Mouse (Mus musculus) midbrain, postnatal 0 days (tissue): ENCODE measurements around the gene Etv6. TPM values are rescaled to one million over a fixed set of nuclear protein-coding genes. Genes with fewer than 3 reads are reported as not detected.

ENCODE experiments used
- ATAC-seq: fragments of 200-750 bp; cut with Nextera tagmentation; 2 replicates; pipeline ENCODE4 v1.8.0; 2017; ENCODE audit warnings: moderate number of reproducible peaks, mild to moderate bottlenecking, moderate TSS enrichment, moderate library complexity; ENCODE audit not compliant: low FRiP score
- DNase-seq: peaks from one replicate; pipeline ENCODE4 v3.0.0-alpha.2; 2015; ENCODE audit warnings: low spot score
- H3K27ac ChIP-seq: fragments of 300-500 bp; sonication (generic); 2 replicates; pipeline ENCODE4 v1.5.1; 2014; ENCODE audit warnings: low read depth, mild to moderate bottlenecking, low read length, mixed read lengths
- H3K27me3 ChIP-seq: fragments of 300-500 bp; sonication (generic); 2 replicates; pipeline ENCODE4 v1.6.1; 2014; ENCODE audit warnings: low read length, control low read depth, mixed read lengths; ENCODE audit not compliant: insufficient read depth
- H3K36me3 ChIP-seq: fragments of 300-500 bp; sonication (generic); 2 replicates; pipeline ENCODE4 v1.6.1; 2014; ENCODE audit warnings: low read length, control low read depth, mixed read lengths; ENCODE audit not compliant: insufficient read depth
- H3K4me1 ChIP-seq: fragments of 300-500 bp; sonication (generic); 2 replicates; pipeline ENCODE4 v1.6.1; 2014; ENCODE audit warnings: mild to moderate bottlenecking, control low read depth, antibody characterized with exemption, low read length, mixed read lengths; ENCODE audit not compliant: insufficient read depth
- H3K4me2 ChIP-seq: fragments of 300-500 bp; sonication (generic); 2 replicates; pipeline ENCODE4 v1.6.1; 2014; ENCODE audit warnings: low read depth, mild to moderate bottlenecking, low read length, mixed read lengths; ENCODE audit not compliant: poor library complexity, severe bottlenecking
- H3K4me3 ChIP-seq: fragments of 300-500 bp; sonication (generic); 2 replicates; pipeline ENCODE4 v1.5.1; 2014; ENCODE audit warnings: low read depth, mild to moderate bottlenecking, low read length, moderate library complexity
- H3K9ac ChIP-seq: fragments of 300-500 bp; sonication (generic); replicated peaks from 2 replicates; pipeline ENCODE4 v1.6.1; 2014; ENCODE audit warnings: mild to moderate bottlenecking, low read length, moderate library complexity, mixed read lengths; ENCODE audit not compliant: poor library complexity, severe bottlenecking
- H3K9me3 ChIP-seq: fragments of 300-500 bp; sonication (generic); 2 replicates; pipeline ENCODE4 v1.6.1; 2016; ENCODE audit warnings: low read length, control low read depth
- CTCF ChIP-seq: IDR thresholded peaks from 2 replicates; pipeline ENCODE4 v1.5.1; 2016; ENCODE audit warnings: antibody characterized with exemption, mild to moderate bottlenecking
- WGBS: fragments of 180-500 bp; shearing (Covaris S2); extraction: QIAGEN DNeasy Blood & Tissue Kit; methylation state at CpG from one replicate; pipeline ENCODE4 v1.1.7; 2014; 5-methylcytosine and 5-hydroxymethylcytosine counted together
- polyA plus RNA-seq: library from polyadenylated mRNA; unstranded; fragments of >200 nt; fragmentation: Nextera tagmentation; extraction: Ambion mirVana; gene quantifications from 2 replicates; pipeline ENCODE4 v1.2.1, GENCODE M21; 2015
- total RNA-seq: library from RNA; depleted of rRNA; stranded (reverse); fragments of >200 nt; gene quantifications from 2 replicates; pipeline ENCODE4 v1.2.3, GENCODE M21; 2014

The Etv6 gene
- total and polyA plus RNA-seq, 2 experiments from 2014 or later, result 2.9 to 7.2 TPM

- Histone ChIP-seq H3K27me3 (no peaks in the 10 kb centered on the region), H3K9ac (no peak overlapping the region), H3K4me2 (no peak overlapping the region), H3K9me3 (no peaks in the 10 kb centered on the region), H3K4me3 (no peak overlapping the region), H3K27ac (no peak overlapping the region), H3K36me3 (no peaks in the 10 kb centered on the region), H3K4me1 (no peaks in the 10 kb centered on the region)
- no peak for ATAC-seq
- DNase-seq, result no peak
- 99% methylated on average over 4 of the region's 4 CpGs for WGBS
- TF ChIP-seq CTCF, result peak; percentile 33
These were observed 205.5 kb downstream of the Etv6 start for GRCm38 (mm10) chr6:134240988-134241387.

- Histone ChIP-seq H3K4me1 (no peaks in the 10 kb centered on the region), H3K36me3 (no peaks in the 10 kb centered on the region), H3K27me3 (no peaks in the 10 kb centered on the region), H3K27ac (no peak overlapping the region), H3K9me3 (no peaks in the 10 kb centered on the region), H3K9ac (no peak overlapping the region), H3K4me2 (no peak overlapping the region), H3K4me3 (no peak overlapping the region)
- ATAC-seq, result no peak
- no peak for TF ChIP-seq CTCF
- DNase-seq, result no peak
- 51% methylated on average over 3 of the region's 3 CpGs for WGBS
These were observed 207.6 kb downstream of the Etv6 start for GRCm38 (mm10) chr6:134243119-134243518.

- Histone ChIP-seq H3K4me2 (no peak overlapping the region), H3K4me3 (no peak overlapping the region), H3K9ac (no peak overlapping the region), H3K27me3 (no peaks in the 10 kb centered on the region), H3K4me1 (no peaks in the 10 kb centered on the region), H3K36me3 (no peaks in the 10 kb centered on the region), H3K9me3 (no peaks in the 10 kb centered on the region), H3K27ac (no peak overlapping the region)
- 80% methylated on average over 4 of the region's 4 CpGs for WGBS
- no peak for TF ChIP-seq CTCF
- ATAC-seq, result no peak
- no peak for DNase-seq
These were observed 208.0 kb downstream of the Etv6 start for GRCm38 (mm10) chr6:134243546-134243945.

GRCm38 (mm10) chr6:134244071-134244470 lies 208.6 kb downstream of the Etv6 start:
- H3K27ac ChIP-seq, result no peak overlapping the region
- DNase-seq, result no peak
- 0 out of 2 replicates have a peak, but pooled peaks cover 4% of the 10 kb centered on the region for H3K36me3 ChIP-seq
- H3K9ac ChIP-seq, result no peak overlapping the region
- H3K27me3 ChIP-seq, result no peaks in the 10 kb centered on the region
- no peak overlapping the region for H3K4me2 ChIP-seq
- no peak for ATAC-seq
- TF ChIP-seq CTCF, result no peak
- H3K9me3 ChIP-seq, result no peaks in the 10 kb centered on the region
- WGBS, result 87% methylated on average over 4 of the region's 4 CpGs
- H3K4me1 ChIP-seq, result no peaks in the 10 kb centered on the region
- no peak overlapping the region for H3K4me3 ChIP-seq

- H3K4me2 ChIP-seq, result no peak overlapping the region
- no peak for ATAC-seq
- H3K9me3 ChIP-seq, result no peaks in the 10 kb centered on the region
- WGBS, result 85% methylated on average over 2 of the region's 2 CpGs
- H3K4me3 ChIP-seq, result no peak overlapping the region
- no peaks in the 10 kb centered on the region for H3K4me1 ChIP-seq
- TF ChIP-seq CTCF, result no peak
- no peak overlapping the region for H3K27ac ChIP-seq
- 0 out of 2 replicates have a peak, but pooled peaks cover 4% of the 10 kb centered on the region for H3K36me3 ChIP-seq
- H3K9ac ChIP-seq, result no peak overlapping the region
- no peaks in the 10 kb centered on the region for H3K27me3 ChIP-seq
- DNase-seq, result no peak
These were observed 210.6 kb downstream of the Etv6 start for GRCm38 (mm10) chr6:134246109-134246508.

GRCm38 (mm10) chr6:134247324-134247723 lies 211.8 kb downstream of the Etv6 start:
- H3K9ac ChIP-seq, result no peak overlapping the region
- no peak overlapping the region for H3K4me2 ChIP-seq
- 89% methylated on average over 9 of the region's 9 CpGs for WGBS
- no peak for TF ChIP-seq CTCF
- H3K27me3 ChIP-seq, result no peaks in the 10 kb centered on the region
- DNase-seq (no peak), ATAC-seq (no peak)
- H3K4me3 ChIP-seq, result no peak overlapping the region
- 0 out of 2 replicates have a peak, but pooled peaks cover 4% of the 10 kb centered on the region for H3K36me3 ChIP-seq
- no peaks in the 10 kb centered on the region for H3K4me1 ChIP-seq
- H3K9me3 ChIP-seq, result no peaks in the 10 kb centered on the region
- H3K27ac ChIP-seq, result no peak overlapping the region
